Mouse (Mus musculus): ENCODE data around the gene Gm6034. TPM values are rescaled to one million over a fixed set of nuclear protein-coding genes. Genes with fewer than 3 reads are reported as not detected.

Gm6034 gene
- total RNA-seq, 1 experiment: 0.18 TPM

GRCm38 (mm10) chr17:36020191-36021073, 22.3 kb upstream of the Gm6034 start, which contains the start of gene H2-T24:
TSS of gene H2-T24 (minus strand) at chr17:36020560.
- TF ChIP-seq CHD2 (IDR thresholded peaks at IDR 0.05; ENCODE audit: low read depth, low read length) (peak; percentile 49; the same call in 1 of the 2 replicates), ZNF384 (IDR thresholded peaks at IDR 0.05; ENCODE audit: low read depth, low read length) (no peak)
- in situ Hi-C loops (cut with MboI; ENCODE audit: low sequenced_read_pairs in 2 of 2, unreplicated experiment in 2 of 2): no loop called here
- Histone ChIP-seq H3K9ac (ENCODE audit: insufficient read depth, low read depth, low read length, poor library complexity, severe bottlenecking) (no peak within 1 kb of the TSS), H3K4me1 (ENCODE audit: control insufficient read depth in 2 of 2, insufficient read depth in 2 of 2, low read length in 2 of 2, poor library complexity in 1 of 2) (peaks cover 0 to 20% of the 10 kb centered on the region in 2 experiments; a peak in 2 of 4 replicates), H3K36me3 (ENCODE audit: control insufficient read depth, insufficient read depth, low read length, poor library complexity, severe bottlenecking) (peaks cover 5% of the 10 kb centered on the region), H3K4me3 (ENCODE audit: insufficient read depth in 1 of 2, low read depth in 1 of 2, low read length in 2 of 2, poor library complexity in 1 of 2, severe bottlenecking in 1 of 2) (no peak within 1 kb of the TSS), H3K27ac (ENCODE audit: insufficient read depth, low read depth, low read length, poor library complexity, severe bottlenecking) (no peak within 1 kb of the TSS), H3K9me3 (ENCODE audit: control insufficient read depth, insufficient read depth, low read depth, low read length) (no peaks in the 10 kb centered on the region)
- peak; percentile 63 for DNase-seq (ENCODE audit: low read depth, low spot score)

GRCm38 (mm10) chr17:36021309-36021708, 21.5 kb upstream of the Gm6034 start:
- no peak for DNase-seq (ENCODE audit: low read depth, low spot score)
- peaks cover 10% of the 10 kb centered on the region for H3K36me3 ChIP-seq (ENCODE audit: control insufficient read depth, insufficient read depth, low read length, poor library complexity, severe bottlenecking)
- in situ Hi-C loops (cut with MboI; ENCODE audit: low sequenced_read_pairs in 2 of 2, unreplicated experiment in 2 of 2): no loop called here
- peaks cover 0 to 22% of the 10 kb centered on the region in 2 experiments; a peak in 2 of 4 replicates for H3K4me1 ChIP-seq (ENCODE audit: control insufficient read depth in 2 of 2, insufficient read depth in 2 of 2, low read length in 2 of 2, poor library complexity in 1 of 2)
- no peaks in the 10 kb centered on the region for H3K9me3 ChIP-seq (ENCODE audit: control insufficient read depth, insufficient read depth, low read depth, low read length)
- H3K4me3 ChIP-seq (ENCODE audit: insufficient read depth in 1 of 2, low read depth in 1 of 2, low read length in 2 of 2, poor library complexity in 1 of 2, severe bottlenecking in 1 of 2): no peak overlapping the region
- no peak overlapping the region for H3K27ac ChIP-seq (ENCODE audit: insufficient read depth, low read depth, low read length, poor library complexity, severe bottlenecking)
- no peak overlapping the region for H3K9ac ChIP-seq (ENCODE audit: insufficient read depth, low read depth, low read length, poor library complexity, severe bottlenecking)
- no peak for TF ChIP-seq MAFK (IDR thresholded peaks at IDR 0.05; ENCODE audit: insufficient read depth, low read depth, low read length)
- no peak for TF ChIP-seq ZC3H11A (IDR thresholded peaks at IDR 0.05; ENCODE audit: borderline replicate concordance, low read depth, low read length)
- TF ChIP-seq CHD2 (IDR thresholded peaks at IDR 0.05; ENCODE audit: low read depth, low read length): no peak
- no peak for TF ChIP-seq HCFC1 (IDR thresholded peaks at IDR 0.05; ENCODE audit: borderline replicate concordance, insufficient read depth, low read length)
- no peak for TF ChIP-seq ZNF384 (IDR thresholded peaks at IDR 0.05; ENCODE audit: low read depth, low read length)

- no peak for TF ChIP-seq ZC3H11A (IDR thresholded peaks at IDR 0.05; ENCODE audit: borderline replicate concordance, low read depth, low read length)
- TF ChIP-seq HCFC1 (IDR thresholded peaks at IDR 0.05; ENCODE audit: borderline replicate concordance, insufficient read depth, low read length): no peak
- TF ChIP-seq MAFK (IDR thresholded peaks at IDR 0.05; ENCODE audit: insufficient read depth, low read depth, low read length): no peak
- TF ChIP-seq ZNF384 (IDR thresholded peaks at IDR 0.05; ENCODE audit: low read depth, low read length): no peak
- TF ChIP-seq CHD2 (IDR thresholded peaks at IDR 0.05; ENCODE audit: low read depth, low read length): no peak
Measured at GRCm38 (mm10) chr17:36022098-36022497, 20.7 kb upstream of the Gm6034 start.

GRCm38 (mm10) chr17:36022922-36023321, 19.8 kb upstream of the Gm6034 start:
- Histone ChIP-seq H3K9ac (ENCODE audit: insufficient read depth, low read depth, low read length, poor library complexity, severe bottlenecking) (no peak overlapping the region), H3K36me3 (ENCODE audit: control insufficient read depth, insufficient read depth, low read length, poor library complexity, severe bottlenecking) (peaks cover 8% of the 10 kb centered on the region; the same call in 1 of the 2 replicates), H3K9me3 (ENCODE audit: control insufficient read depth, insufficient read depth, low read depth, low read length) (no peaks in the 10 kb centered on the region), H3K27ac (ENCODE audit: insufficient read depth, low read depth, low read length, poor library complexity, severe bottlenecking) (no peak overlapping the region), H3K4me1 (ENCODE audit: control insufficient read depth in 2 of 2, insufficient read depth in 2 of 2, low read length in 2 of 2, poor library complexity in 1 of 2) (peaks cover 0 to 19% of the 10 kb centered on the region in 2 experiments; a peak in 2 of 4 replicates), H3K4me3 (ENCODE audit: insufficient read depth in 1 of 2, low read depth in 1 of 2, low read length in 2 of 2, poor library complexity in 1 of 2, severe bottlenecking in 1 of 2) (no peak overlapping the region)
- no peak for DNase-seq (ENCODE audit: low read depth, low spot score)
- TF ChIP-seq CHD2 (IDR thresholded peaks at IDR 0.05; ENCODE audit: low read depth, low read length): no peak
- no peak for TF ChIP-seq MAFK (IDR thresholded peaks at IDR 0.05; ENCODE audit: insufficient read depth, low read depth, low read length)
- no peak for TF ChIP-seq ZC3H11A (IDR thresholded peaks at IDR 0.05; ENCODE audit: borderline replicate concordance, low read depth, low read length)
- TF ChIP-seq ZNF384 (IDR thresholded peaks at IDR 0.05; ENCODE audit: low read depth, low read length): no peak
- no peak for TF ChIP-seq HCFC1 (IDR thresholded peaks at IDR 0.05; ENCODE audit: borderline replicate concordance, insufficient read depth, low read length)
- in situ Hi-C loops (cut with MboI; ENCODE audit: low sequenced_read_pairs in 2 of 2, unreplicated experiment in 2 of 2): no loop called here

More at GRCm38 (mm10) chr17:36022098-36022497, 20.7 kb upstream of the Gm6034 start:
- H3K27ac ChIP-seq (ENCODE audit: insufficient read depth, low read depth, low read length, poor library complexity, severe bottlenecking): no peak overlapping the region
- H3K36me3 ChIP-seq (ENCODE audit: control insufficient read depth, insufficient read depth, low read length, poor library complexity, severe bottlenecking): peaks cover 10% of the 10 kb centered on the region
- peaks cover 0 to 20% of the 10 kb centered on the region in 2 experiments; a peak in 2 of 4 replicates for H3K4me1 ChIP-seq (ENCODE audit: control insufficient read depth in 2 of 2, insufficient read depth in 2 of 2, low read length in 2 of 2, poor library complexity in 1 of 2)
- H3K4me3 ChIP-seq (ENCODE audit: insufficient read depth in 1 of 2, low read depth in 1 of 2, low read length in 2 of 2, poor library complexity in 1 of 2, severe bottlenecking in 1 of 2): no peak overlapping the region
- H3K9ac ChIP-seq (ENCODE audit: insufficient read depth, low read depth, low read length, poor library complexity, severe bottlenecking): no peak overlapping the region
- no peaks in the 10 kb centered on the region for H3K9me3 ChIP-seq (ENCODE audit: control insufficient read depth, insufficient read depth, low read depth, low read length)
- in situ Hi-C loops (cut with MboI; ENCODE audit: low sequenced_read_pairs in 2 of 2, unreplicated experiment in 2 of 2): no loop called here
- DNase-seq (ENCODE audit: low read depth, low spot score): no peak
